Mouse (Mus musculus) A20 (cell line): ENCODE measurements at regions not wholly inside any gene's neighbourhood (a gene's known extent, or its start where the extent isn't known, plus 50 kb on each side); places are given as distances from the start of the nearest gene placed in this dataset.

Source experiments
- DNase-seq: peaks from one replicate; pipeline ENCODE4 v3.0.0-alpha.2; 2011; ENCODE audit warnings: low read depth, low spot score

GRCm38 (mm10) chr3:60138319-60138718 is 56.6 kb downstream of the Sucnr1 start:
- peak; percentile 29 for DNase-seq

GRCm38 (mm10) chr3:60159865-60160264 is 78.2 kb downstream of the Sucnr1 start:
- no peak for DNase-seq

GRCm38 (mm10) chr3:60167633-60168032 is 86.0 kb downstream of the Sucnr1 start:
- no peak for DNase-seq

GRCm38 (mm10) chr3:60168135-60168926 is 86.7 kb downstream of the Sucnr1 start:
- no peak for DNase-seq

- no peak for DNase-seq
Observed at GRCm38 (mm10) chr3:60169606-60170005, 87.9 kb downstream of the Sucnr1 start.

- DNase-seq, result no peak
Observed at GRCm38 (mm10) chr3:60184481-60184880, 102.8 kb downstream of the Sucnr1 start.

GRCm38 (mm10) chr3:60196031-60196430 is 114.4 kb downstream of the Sucnr1 start:
- DNase-seq, result no peak

GRCm38 (mm10) chr3:60207936-60208335 is 126.3 kb downstream of the Sucnr1 start:
- DNase-seq, result no peak

GRCm38 (mm10) chr3:60218938-60219337 is 137.3 kb downstream of the Sucnr1 start:
- peak; percentile 7 for DNase-seq

- DNase-seq, result no peak
Observed at GRCm38 (mm10) chr3:60240664-60241063, 159.0 kb downstream of the Sucnr1 start.

GRCm38 (mm10) chr3:60266666-60267415 is 185.2 kb downstream of the Sucnr1 start:
- no peak for DNase-seq

GRCm38 (mm10) chr3:60267416-60268174 is 185.9 kb downstream of the Sucnr1 start:
- DNase-seq, result no peak

- no peak for DNase-seq
Observed at GRCm38 (mm10) chr3:60270463-60270862, 188.8 kb downstream of the Sucnr1 start.

- no peak for DNase-seq
Observed at GRCm38 (mm10) chr3:60273744-60274143, 192.1 kb downstream of the Sucnr1 start.

- DNase-seq, result no peak
Observed at GRCm38 (mm10) chr3:60275249-60275838, 193.7 kb downstream of the Sucnr1 start.

GRCm38 (mm10) chr3:60277791-60278190 is 194.8 kb upstream of the Mbnl1 start:
- no peak for DNase-seq

- DNase-seq, result no peak
Observed at GRCm38 (mm10) chr3:60281229-60281628, 191.4 kb upstream of the Mbnl1 start.

GRCm38 (mm10) chr3:60281959-60282495 is 190.6 kb upstream of the Mbnl1 start:
- DNase-seq, result no peak

GRCm38 (mm10) chr3:60292142-60292541 is 180.5 kb upstream of the Mbnl1 start:
- DNase-seq, result no peak

- no peak for DNase-seq
Observed at GRCm38 (mm10) chr3:60292940-60293339, 179.7 kb upstream of the Mbnl1 start.

GRCm38 (mm10) chr3:60305399-60305798 is 167.2 kb upstream of the Mbnl1 start:
- DNase-seq, result no peak
